Mouse (Mus musculus): Measurements from ENCODE around the gene Ide. TPM values are rescaled to one million over a fixed set of nuclear protein-coding genes. Genes with fewer than 3 reads are reported as not detected.

Gene Ide
- polyA plus RNA-seq, 2 experiments: 10.6 to 31.3 TPM

- no peak for ATAC-seq (ENCODE audit: insufficient read depth)
Measured at GRCm38 (mm10) chr19:37352756-37353155, 15.1 kb upstream of the Ide start.

DNA sequence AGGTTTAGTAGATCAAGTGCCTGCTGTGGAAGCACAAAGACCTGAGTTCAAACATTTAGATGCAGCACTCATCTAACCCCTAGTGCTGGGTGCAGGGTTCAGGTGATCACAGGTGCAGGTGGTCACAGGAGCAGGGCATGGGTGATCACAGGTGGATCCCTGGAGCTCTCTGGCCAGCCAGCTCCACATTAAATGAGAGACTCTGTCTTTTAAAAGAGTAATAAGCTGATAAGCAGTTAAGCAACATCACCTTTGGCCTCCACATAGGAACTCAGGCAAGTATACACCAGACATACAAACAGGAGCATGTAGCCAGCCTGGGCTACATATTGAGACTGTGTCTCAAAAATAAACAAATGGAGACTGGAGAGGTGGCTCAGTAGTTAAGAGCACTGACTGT, 11.3 kb upstream of the Ide start:
- no peak overlapping the region for H3K27ac ChIP-seq
- no peaks in the 10 kb centered on the region for H3K27me3 ChIP-seq (ENCODE audit: control insufficient read depth, insufficient read depth, low read length)
- no peak overlapping the region for H3K9ac ChIP-seq (replicated peaks)
- no peak for TF ChIP-seq CTCF (IDR thresholded peaks at IDR 0.05; ENCODE audit: low read depth)
- no peak for TF ChIP-seq EP300 (IDR thresholded peaks at IDR 0.05; ENCODE audit: low read depth)
- ATAC-seq (ENCODE audit: insufficient read depth) (no peak), DNase-seq (ENCODE audit: low read depth in 3 of 3, low spot score in 3 of 3) (no peak)
- no peaks in the 10 kb centered on the region for H3K9me3 ChIP-seq (ENCODE audit: control insufficient read depth, low read length)
- H3K36me3 ChIP-seq (replicated peaks; ENCODE audit: control insufficient read depth, insufficient read depth, low read depth): peaks cover 2% of the 10 kb centered on the region; the same call in 1 of the 2 replicates
- no peak overlapping the region for H3K4me2 ChIP-seq (ENCODE audit: low read depth)
- H3K4me3 ChIP-seq (ENCODE audit: insufficient read depth in 1 of 2, low read depth in 2 of 2, low read length in 2 of 2): no peak overlapping the region
- H3K4me1 ChIP-seq (replicated peaks; ENCODE audit: control insufficient read depth in 2 of 2, insufficient read depth in 2 of 2, low read length in 1 of 2): peaks cover 4% of the 10 kb centered on the region in 2 experiments; a peak in 2 of 4 replicates

More at GRCm38 (mm10) chr19:37352756-37353155, 15.1 kb upstream of the Ide start:
- 76% methylated on average over 3 of the region's 3 CpGs for WGBS (ENCODE audit: insufficient replicate concordance)
- no peak for DNase-seq (ENCODE audit: low read depth in 3 of 3, low spot score in 3 of 3)
- Histone ChIP-seq H3K9me3 (ENCODE audit: control insufficient read depth, low read length) (no peaks in the 10 kb centered on the region), H3K27ac (no peak overlapping the region), H3K9ac (replicated peaks) (no peak overlapping the region), H3K36me3 (replicated peaks; ENCODE audit: control insufficient read depth, insufficient read depth, low read depth) (peaks cover 2% of the 10 kb centered on the region; the same call in 1 of the 2 replicates), H3K4me2 (ENCODE audit: low read depth) (no peak overlapping the region), H3K27me3 (ENCODE audit: control insufficient read depth, insufficient read depth, low read length) (no peaks in the 10 kb centered on the region), H3K4me3 (ENCODE audit: insufficient read depth in 1 of 2, low read depth in 2 of 2, low read length in 2 of 2) (no peak overlapping the region), H3K4me1 (replicated peaks; ENCODE audit: control insufficient read depth in 2 of 2, insufficient read depth in 2 of 2, low read length in 1 of 2) (peaks cover 4% of the 10 kb centered on the region in 2 experiments; a peak in 2 of 4 replicates)
- TF ChIP-seq CTCF (IDR thresholded peaks at IDR 0.05; ENCODE audit: low read depth) (no peak), EP300 (IDR thresholded peaks at IDR 0.05; ENCODE audit: low read depth) (no peak)

DNA sequence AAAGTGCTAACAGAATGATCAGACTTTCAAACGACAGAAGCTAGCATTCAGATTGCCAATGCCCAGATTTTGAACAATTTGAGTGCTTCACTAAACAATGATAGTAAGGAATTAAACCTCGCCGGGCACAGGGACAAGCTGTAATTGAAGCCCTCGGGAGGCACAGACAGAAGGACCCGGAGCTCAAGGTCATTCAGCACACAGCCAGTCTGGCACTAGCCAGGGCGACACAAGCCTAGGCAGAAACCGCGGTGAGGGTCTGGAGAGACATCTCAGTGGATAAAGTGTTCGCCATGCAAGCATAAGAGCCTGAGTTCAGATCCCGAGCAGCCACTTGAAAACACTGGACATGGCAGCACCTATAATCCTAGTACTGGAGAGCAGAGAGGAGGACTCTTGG, 10.7 kb upstream of the Ide start:
- H3K36me3 ChIP-seq (replicated peaks; ENCODE audit: control insufficient read depth, insufficient read depth, low read depth): peaks cover 2% of the 10 kb centered on the region; the same call in 1 of the 2 replicates
- H3K4me2 ChIP-seq (ENCODE audit: low read depth): no peak overlapping the region
- 75% methylated on average over 10 of the region's 10 CpGs for WGBS (ENCODE audit: insufficient replicate concordance)
- DNase-seq (ENCODE audit: low read depth in 3 of 3, low spot score in 3 of 3): no peak
- H3K27me3 ChIP-seq (ENCODE audit: control insufficient read depth, insufficient read depth, low read length): no peaks in the 10 kb centered on the region
- H3K4me1 ChIP-seq (replicated peaks; ENCODE audit: control insufficient read depth in 2 of 2, insufficient read depth in 2 of 2, low read length in 1 of 2): peaks cover under 1 to 1% of the 10 kb centered on the region in 2 experiments; a peak in 1 of 4 replicates
- no peak overlapping the region for H3K9ac ChIP-seq (replicated peaks)
- no peak overlapping the region for H3K27ac ChIP-seq
- H3K9me3 ChIP-seq (ENCODE audit: control insufficient read depth, low read length): no peaks in the 10 kb centered on the region
- H3K4me3 ChIP-seq (ENCODE audit: insufficient read depth in 1 of 2, low read depth in 2 of 2, low read length in 2 of 2): no peak overlapping the region
- no peak for ATAC-seq (ENCODE audit: insufficient read depth)
- TF ChIP-seq CTCF (IDR thresholded peaks at IDR 0.05; ENCODE audit: low read depth) (no peak), EP300 (IDR thresholded peaks at IDR 0.05; ENCODE audit: low read depth) (no peak)

DNA sequence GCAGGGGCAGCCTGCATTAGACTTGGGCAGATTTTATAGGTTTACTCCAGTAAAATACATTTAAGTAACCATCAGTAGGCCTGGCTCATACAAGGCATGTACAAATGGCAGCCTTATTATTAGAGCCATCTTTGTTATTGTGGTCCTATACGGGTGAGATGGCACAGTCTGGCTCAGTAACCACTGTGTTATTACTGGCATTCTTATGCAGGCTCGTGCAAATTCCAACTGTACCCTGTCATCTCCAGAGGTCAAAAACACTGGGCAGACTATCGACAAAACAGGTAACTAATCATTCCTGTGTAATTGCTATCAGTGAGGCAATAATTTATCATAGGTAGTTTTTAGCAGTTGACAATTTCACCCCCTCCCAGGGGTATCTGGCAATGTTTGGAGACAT, 8.6 kb upstream of the Ide start:
- no peak overlapping the region for H3K27ac ChIP-seq
- no peaks in the 10 kb centered on the region for H3K36me3 ChIP-seq (replicated peaks; ENCODE audit: control insufficient read depth, insufficient read depth, low read depth)
- no peak overlapping the region for H3K4me2 ChIP-seq (ENCODE audit: low read depth)
- no peak for TF ChIP-seq CTCF (IDR thresholded peaks at IDR 0.05; ENCODE audit: low read depth)
- TF ChIP-seq EP300 (IDR thresholded peaks at IDR 0.05; ENCODE audit: low read depth): no peak
- ATAC-seq (ENCODE audit: insufficient read depth): no peak
- 69% methylated on average over 3 of the region's 3 CpGs for WGBS (ENCODE audit: insufficient replicate concordance)
- H3K9me3 ChIP-seq (ENCODE audit: control insufficient read depth, low read length): no peaks in the 10 kb centered on the region
- DNase-seq (ENCODE audit: low read depth in 3 of 3, low spot score in 3 of 3): no peak
- no peak overlapping the region for H3K9ac ChIP-seq (replicated peaks)
- no peaks in the 10 kb centered on the region for H3K4me1 ChIP-seq (replicated peaks; ENCODE audit: control insufficient read depth in 2 of 2, insufficient read depth in 2 of 2, low read length in 1 of 2)
- no peak overlapping the region for H3K4me3 ChIP-seq (ENCODE audit: insufficient read depth in 1 of 2, low read depth in 2 of 2, low read length in 2 of 2)
- H3K27me3 ChIP-seq (ENCODE audit: control insufficient read depth, insufficient read depth, low read length): no peaks in the 10 kb centered on the region

DNA sequence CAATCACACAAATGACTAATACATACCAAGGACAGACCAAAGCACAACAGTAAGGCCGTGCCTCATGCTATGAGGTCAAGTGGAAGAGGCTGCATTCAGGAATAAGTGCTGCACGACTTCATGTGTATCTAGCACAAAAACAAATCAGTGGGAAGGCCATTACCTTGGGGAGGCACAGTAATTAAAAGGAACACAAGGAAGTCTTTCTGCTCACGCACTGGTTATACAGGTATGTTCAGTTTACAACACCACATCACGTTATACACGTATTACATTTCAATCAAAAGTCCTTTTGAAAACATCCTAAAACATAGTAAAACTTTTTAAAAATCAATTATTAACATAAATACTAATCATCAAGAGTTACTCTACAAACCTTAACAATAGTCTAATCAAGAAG, 6.2 kb upstream of the Ide start:
- TF ChIP-seq CTCF (IDR thresholded peaks at IDR 0.05; ENCODE audit: low read depth) (no peak), EP300 (IDR thresholded peaks at IDR 0.05; ENCODE audit: low read depth) (no peak)
- ATAC-seq (ENCODE audit: insufficient read depth): no peak
- H3K4me1 ChIP-seq (replicated peaks; ENCODE audit: control insufficient read depth in 2 of 2, insufficient read depth in 2 of 2, low read length in 1 of 2): peaks cover 0 to 5% of the 10 kb centered on the region in 2 experiments; a peak in 1 of 4 replicates
- H3K36me3 ChIP-seq (replicated peaks; ENCODE audit: control insufficient read depth, insufficient read depth, low read depth): no peaks in the 10 kb centered on the region
- no peak overlapping the region for H3K27ac ChIP-seq
- no peaks in the 10 kb centered on the region for H3K9me3 ChIP-seq (ENCODE audit: control insufficient read depth, low read length)
- 74% methylated on average over 5 of the region's 5 CpGs for WGBS (ENCODE audit: insufficient replicate concordance)
- H3K4me3 ChIP-seq (ENCODE audit: insufficient read depth in 1 of 2, low read depth in 2 of 2, low read length in 2 of 2): no peak overlapping the region
- no peak overlapping the region for H3K9ac ChIP-seq (replicated peaks)
- no peak overlapping the region for H3K4me2 ChIP-seq (ENCODE audit: low read depth)
- no peak for DNase-seq (ENCODE audit: low read depth in 3 of 3, low spot score in 3 of 3)
- no peaks in the 10 kb centered on the region for H3K27me3 ChIP-seq (ENCODE audit: control insufficient read depth, insufficient read depth, low read length)

All from liver, embryonic 14.5 days (tissue).